Mouse (Mus musculus) kidney, embryonic 16.5 days (tissue): ENCODE measurements around the gene Zfp382. TPM values are rescaled to one million over a fixed set of nuclear protein-coding genes. Genes with fewer than 3 reads are reported as not detected.
A peak's percentile ranks its signal among the peaks of the same experiment; 100 is the strongest.
"Not testable (repeated sequence)": the region's sequence is repeated elsewhere in the genome, so short reads cannot be mapped to it uniquely, and the experiment has no call there.

Source experiments
- ATAC-seq: fragments of 200-750 bp; cut with Nextera tagmentation; 2 replicates; pipeline ENCODE4 v1.8.0; 2017; ENCODE audit warnings: moderate TSS enrichment; ENCODE audit not compliant: low FRiP score, low TSS enrichment
- H3K27ac ChIP-seq: fragments of 300-500 bp; sonication (generic); 2 replicates; pipeline ENCODE4 v1.5.1; 2014; ENCODE audit warnings: low read length
- H3K27me3 ChIP-seq: fragments of 300-500 bp; sonication (generic); 2 replicates; pipeline ENCODE4 v1.6.1; 2014; ENCODE audit warnings: low read length, control low read depth, mixed read lengths; ENCODE audit not compliant: insufficient read depth
- H3K36me3 ChIP-seq: fragments of 300-500 bp; sonication (generic); 2 replicates; pipeline ENCODE4 v1.6.1; 2014; ENCODE audit warnings: low read length, control low read depth, mixed read lengths; ENCODE audit not compliant: insufficient read depth
- H3K4me1 ChIP-seq: fragments of 300-500 bp; sonication (generic); 2 replicates; pipeline ENCODE4 v1.6.1; 2014; ENCODE audit warnings: low read length, control low read depth, mixed read lengths; ENCODE audit not compliant: insufficient read depth
- H3K4me2 ChIP-seq: fragments of 300-500 bp; sonication (generic); replicated peaks from 2 replicates; pipeline ENCODE4 v1.6.1; 2014; ENCODE audit warnings: low read depth, low read length
- H3K4me3 ChIP-seq: fragments of 300-500 bp; sonication (generic); 2 replicates; pipeline ENCODE4 v1.5.1; 2014; ENCODE audit warnings: mild to moderate bottlenecking, low read length
- H3K9ac ChIP-seq: fragments of 300-500 bp; sonication (generic); replicated peaks from 2 replicates; pipeline ENCODE4 v1.6.1; 2014; ENCODE audit warnings: low read length
- H3K9me3 ChIP-seq: fragments of 300-500 bp; sonication (generic); 2 replicates; pipeline ENCODE4 v1.6.1; 2016; ENCODE audit warnings: low read length, control low read depth
- WGBS: fragments of 180-500 bp; shearing (Covaris S2); extraction: QIAGEN DNeasy Blood & Tissue Kit; methylation state at CpG from one replicate; pipeline ENCODE4 v1.1.7; 2014; 5-methylcytosine and 5-hydroxymethylcytosine counted together
- polyA plus RNA-seq: library from polyadenylated mRNA; unstranded; fragments of >200 nt; fragmentation: Nextera tagmentation; extraction: Ambion mirVana; gene quantifications from 2 replicates; pipeline ENCODE4 v1.2.1, GENCODE M21; 2015

Zfp382 gene
- polyA plus RNA-seq, 1 experiment from 2014 or later, result 11.7 TPM

DNA sequence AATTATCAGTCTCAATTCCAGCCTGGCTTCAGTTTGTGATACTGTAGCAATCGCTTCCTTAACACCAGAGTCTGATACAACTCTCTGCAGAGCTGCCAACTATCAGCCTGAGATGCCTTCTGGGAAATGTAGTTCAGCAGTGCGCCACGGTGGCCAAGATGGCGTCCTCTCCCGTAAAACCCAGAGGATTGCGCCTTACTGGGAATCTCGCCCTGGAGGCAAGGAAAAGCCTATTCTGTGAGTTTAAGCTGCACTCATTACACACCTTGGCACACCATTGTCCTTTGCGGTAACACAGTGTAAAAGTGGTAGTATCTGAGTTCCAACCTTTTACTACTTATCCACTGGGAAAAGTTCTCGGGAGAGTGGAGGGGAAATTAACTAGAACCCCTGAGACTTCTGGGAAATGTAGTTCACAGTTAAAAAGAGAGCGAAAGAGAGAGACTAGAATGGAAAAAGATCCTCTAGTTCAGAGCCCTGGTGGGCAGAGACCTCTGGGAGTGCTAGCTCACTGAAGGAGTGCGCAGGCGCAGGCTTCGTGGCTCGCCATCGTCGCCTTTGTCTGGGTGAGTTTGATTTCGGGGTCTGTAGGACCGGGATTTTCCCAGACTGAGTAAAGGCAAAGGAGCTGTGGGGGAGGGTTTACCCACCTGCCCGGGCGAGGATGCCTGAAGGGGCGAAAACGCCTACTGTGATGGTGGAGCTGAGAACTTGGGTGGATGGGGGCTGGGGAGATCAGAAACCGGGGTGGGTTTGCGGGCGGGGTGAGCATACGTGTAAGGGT is 26.9 kb upstream of the Zfp382 start, which contains the start of gene Zfp260:
Gene Zfp260 (plus strand): TSS at position 132 of the 784 bp plus-strand sequence.
- peak within 1 kb of the TSS; percentile 81 for H3K9ac ChIP-seq
- under 1% methylated on average over 26 of the region's 26 CpGs for WGBS
- peaks cover 24% of the 10 kb centered on the region for H3K36me3 ChIP-seq
- ATAC-seq, result peak; percentile 81
- H3K27me3 ChIP-seq, result no peaks in the 10 kb centered on the region
- H3K9me3 ChIP-seq, result no peaks in the 10 kb centered on the region; the same call in 1 of the 2 replicates
- peak within 1 kb of the TSS; percentile 61 for H3K4me3 ChIP-seq
- H3K4me2 ChIP-seq, result peak within 1 kb of the TSS; percentile 83
- H3K27ac ChIP-seq, result peak within 1 kb of the TSS; percentile 97
- peaks cover 13% of the 10 kb centered on the region for H3K4me1 ChIP-seq

DNA sequence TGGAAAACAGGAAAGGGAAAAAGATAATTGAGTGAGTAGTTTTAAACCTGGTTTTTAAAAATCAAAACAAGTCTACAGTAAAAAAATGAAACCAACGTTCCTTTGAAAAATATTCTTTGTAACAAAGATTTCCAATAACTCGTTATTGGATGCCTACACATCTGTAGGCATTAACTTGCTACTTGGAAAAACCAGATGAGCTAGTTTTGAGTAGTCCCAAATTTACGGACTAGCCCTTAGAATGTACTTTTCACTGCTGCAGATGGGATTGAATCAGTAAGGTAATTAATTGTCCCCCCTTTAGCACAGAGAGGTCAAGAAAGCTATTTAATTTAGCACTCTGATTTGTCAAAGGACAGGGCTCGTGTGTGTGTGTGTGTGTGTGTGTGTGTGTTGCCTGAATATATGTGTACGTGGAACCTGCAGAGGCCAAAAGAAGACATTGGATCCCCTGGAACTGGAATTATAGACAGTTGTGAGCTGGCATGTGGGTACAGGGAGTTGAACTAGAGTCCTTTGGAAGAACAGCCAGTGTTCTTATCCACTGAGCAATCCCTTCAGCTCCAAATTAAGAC is 26.1 kb upstream of the Zfp382 start:
- peak overlapping the region; percentile 81 for H3K9ac ChIP-seq
- H3K9me3 ChIP-seq, result no peaks in the 10 kb centered on the region; the same call in 1 of the 2 replicates
- no peak overlapping the region for H3K27ac ChIP-seq
- H3K27me3 ChIP-seq, result no peaks in the 10 kb centered on the region
- H3K36me3 ChIP-seq, result peaks cover 32% of the 10 kb centered on the region
- peak overlapping the region; percentile 61 for H3K4me3 ChIP-seq
- WGBS, result 4% methylated on average over 5 of the region's 5 CpGs
- peak overlapping the region; percentile 83 for H3K4me2 ChIP-seq
- H3K4me1 ChIP-seq, result peaks cover 13% of the 10 kb centered on the region
- ATAC-seq, result no peak

DNA sequence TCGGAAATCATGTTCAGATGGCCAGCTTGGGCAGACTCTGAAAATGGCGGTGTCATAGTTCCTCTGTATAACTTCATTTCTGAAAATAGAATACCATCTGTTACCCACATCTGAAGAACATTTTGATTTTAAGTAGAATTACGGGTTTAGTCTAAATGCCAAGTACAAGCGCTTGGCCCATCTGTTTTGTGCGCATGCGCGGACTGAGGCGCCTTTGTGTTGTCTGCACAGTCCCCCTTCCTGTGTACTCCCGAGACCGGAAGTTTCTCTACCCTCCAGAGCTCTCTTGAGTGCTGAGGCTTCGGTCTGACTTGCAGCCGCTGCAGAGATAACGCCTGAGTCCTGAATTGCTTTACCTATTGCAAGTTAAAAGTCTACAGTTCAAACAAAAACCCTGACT is 22.4 kb upstream of the Zfp382 start:
- Histone ChIP-seq H3K9ac (no peak overlapping the region), H3K36me3 (peaks cover 64% of the 10 kb centered on the region), H3K4me3 (no peak overlapping the region), H3K4me2 (no peak overlapping the region), H3K27ac (no peak overlapping the region), H3K9me3 (peaks cover 19% of the 10 kb centered on the region), H3K4me1 (peaks cover 9% of the 10 kb centered on the region), H3K27me3 (no peaks in the 10 kb centered on the region)
- 95% methylated on average over 13 of the region's 13 CpGs for WGBS
- ATAC-seq, result no peak

DNA sequence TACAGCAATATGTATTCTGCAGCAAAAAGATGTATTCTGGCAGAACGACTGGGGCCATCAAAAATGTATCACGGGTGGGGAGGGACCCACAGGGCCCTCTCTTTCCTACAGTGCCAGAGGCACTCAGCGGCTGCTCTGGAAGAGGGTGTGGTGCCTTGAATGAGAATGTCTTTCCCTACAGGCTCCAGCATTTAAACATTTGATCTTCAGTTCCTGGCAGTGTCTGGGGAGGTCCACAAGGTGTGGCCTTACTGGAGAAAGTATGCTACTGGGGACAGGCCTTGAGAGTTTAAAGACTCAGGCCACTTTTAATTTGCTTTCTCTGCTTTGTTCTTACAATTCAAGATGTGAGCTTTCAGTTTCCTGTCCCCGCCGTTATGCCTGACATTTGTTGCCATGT is 5.7 kb upstream of the Zfp382 start:
- WGBS, result 94% methylated on average over 5 of the region's 5 CpGs
- Histone ChIP-seq H3K27ac (no peak overlapping the region), H3K36me3 (0 out of 2 replicates have a peak, but pooled peaks cover 2% of the 10 kb centered on the region), H3K9me3 (peaks cover 17% of the 10 kb centered on the region), H3K9ac (no peak overlapping the region), H3K4me3 (no peak overlapping the region), H3K4me1 (0 out of 2 replicates have a peak, but pooled peaks cover 1% of the 10 kb centered on the region), H3K27me3 (no peaks in the 10 kb centered on the region), H3K4me2 (no peak overlapping the region)
- ATAC-seq, result no peak

DNA sequence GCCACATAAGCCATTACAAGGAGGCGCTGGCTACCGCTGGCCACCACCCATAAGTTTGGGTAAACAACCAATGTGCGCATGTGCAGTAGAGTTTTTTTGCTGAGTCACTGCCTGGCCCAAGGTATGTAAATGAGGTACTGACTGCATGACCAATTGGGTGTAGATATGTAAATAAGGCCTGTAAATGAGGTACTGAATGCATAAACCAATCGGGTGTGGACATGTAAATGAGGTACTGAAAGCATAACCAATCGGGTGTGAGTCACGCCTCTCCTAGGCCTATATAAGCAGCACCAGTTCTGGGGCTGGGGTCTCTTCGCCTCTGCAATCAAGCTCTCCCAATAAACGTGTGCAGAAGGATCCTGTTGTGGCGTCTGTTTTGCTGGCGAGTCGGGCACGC is 3.8 kb upstream of the Zfp382 start:
- ATAC-seq, result not testable (repeated sequence)
- WGBS, result 93% methylated on average over 12 of the region's 12 CpGs

DNA sequence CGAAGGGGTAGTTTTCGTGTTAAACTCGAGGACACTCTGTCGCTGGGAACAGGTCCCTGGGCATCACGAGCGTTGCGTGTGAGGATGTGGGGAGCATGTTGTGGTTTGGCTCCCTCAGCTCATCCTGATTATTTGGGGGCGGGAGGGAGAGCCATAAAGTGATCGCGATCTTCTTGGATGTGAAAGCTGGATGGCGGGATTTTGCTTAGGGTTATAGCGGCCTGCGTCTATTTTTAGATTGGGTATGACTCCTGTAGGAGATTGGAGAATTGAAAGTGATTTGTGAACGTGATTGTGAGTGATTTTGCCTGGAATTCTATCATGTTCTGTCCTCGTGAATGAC is 417 bp downstream of the Zfp382 start:
- 2% methylated on average over 15 of the region's 15 CpGs for WGBS
- peak overlapping the region; percentile 75 for H3K9ac ChIP-seq
- peak overlapping the region; percentile 71 for H3K4me3 ChIP-seq
- peaks cover 12% of the 10 kb centered on the region for H3K4me1 ChIP-seq
- H3K36me3 ChIP-seq, result peaks cover 9% of the 10 kb centered on the region; the same call in 1 of the 2 replicates
- peak overlapping the region; percentile 93 for H3K4me2 ChIP-seq
- ATAC-seq, result no peak; the same call in 1 of the 2 replicates
- no peaks in the 10 kb centered on the region for H3K27me3 ChIP-seq
- no peaks in the 10 kb centered on the region for H3K9me3 ChIP-seq
- peak overlapping the region; percentile 62; the same call in 1 of the 2 replicates for H3K27ac ChIP-seq

More for the DNA sequence above, 3.8 kb upstream of the Zfp382 start:
- H3K4me1 ChIP-seq, H3K27me3 ChIP-seq, H3K36me3 ChIP-seq, H3K9ac ChIP-seq, H3K4me2 ChIP-seq, H3K27ac ChIP-seq, H3K4me3 ChIP-seq: not testable (repeated sequence)
- peaks cover 17% of the 10 kb centered on the region for H3K9me3 ChIP-seq

DNA sequence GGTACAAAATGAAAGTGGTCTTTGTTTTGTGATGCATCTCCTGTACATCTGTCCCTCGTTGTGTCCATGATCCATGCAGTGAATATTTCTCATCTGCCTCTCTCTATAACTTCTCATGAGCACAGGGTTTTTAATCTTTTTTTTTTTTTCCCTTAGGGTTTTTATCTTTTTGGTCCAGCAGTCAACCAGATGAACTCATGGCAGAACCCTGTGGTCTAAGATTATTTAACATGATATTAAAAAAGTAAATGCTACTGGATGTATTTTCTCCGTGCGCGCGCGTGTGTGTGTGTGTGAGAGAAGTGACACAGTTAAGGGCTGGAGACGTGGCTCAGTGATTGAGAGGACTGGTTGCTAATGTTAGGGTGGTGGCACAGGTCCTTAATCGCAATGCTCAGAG is 8.2 kb downstream of the Zfp382 start:
- Histone ChIP-seq H3K4me3 (no peak overlapping the region), H3K4me2 (no peak overlapping the region), H3K9ac (no peak overlapping the region), H3K27me3 (no peaks in the 10 kb centered on the region), H3K27ac (no peak overlapping the region), H3K9me3 (peaks cover 4% of the 10 kb centered on the region; the same call in 1 of the 2 replicates), H3K36me3 (peaks cover 54% of the 10 kb centered on the region), H3K4me1 (no peaks in the 10 kb centered on the region)
- 95% methylated on average over 8 of the region's 8 CpGs for WGBS
- ATAC-seq, result no peak

DNA sequence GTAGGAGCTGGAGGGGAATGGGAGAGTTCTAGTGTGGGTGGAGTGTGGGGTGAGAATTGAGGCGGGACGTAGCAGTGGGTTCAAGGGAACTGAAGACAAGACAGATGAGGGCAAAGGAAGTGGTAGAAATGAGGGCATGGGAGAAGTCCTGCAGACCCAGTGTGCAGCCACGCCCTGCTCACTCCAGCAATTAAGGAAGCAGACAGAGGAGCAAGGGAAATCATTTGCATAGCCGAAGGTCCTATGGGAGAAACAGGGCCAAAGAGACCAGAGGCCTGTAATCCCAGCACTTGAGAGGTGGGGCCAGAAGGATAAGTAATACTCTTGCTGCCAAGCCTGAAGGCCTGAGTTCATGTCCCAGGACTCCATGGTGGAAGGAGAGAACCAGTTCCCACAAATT is 10.7 kb downstream of the Zfp382 start:
- no peak for ATAC-seq
- Histone ChIP-seq H3K9ac (no peak overlapping the region), H3K27me3 (no peaks in the 10 kb centered on the region), H3K4me3 (no peak overlapping the region), H3K4me1 (no peaks in the 10 kb centered on the region), H3K36me3 (peaks cover 49% of the 10 kb centered on the region), H3K4me2 (no peak overlapping the region), H3K27ac (no peak overlapping the region), H3K9me3 (peaks cover 4% of the 10 kb centered on the region; the same call in 1 of the 2 replicates)
- WGBS, result 96% methylated on average over 4 of the region's 4 CpGs

DNA sequence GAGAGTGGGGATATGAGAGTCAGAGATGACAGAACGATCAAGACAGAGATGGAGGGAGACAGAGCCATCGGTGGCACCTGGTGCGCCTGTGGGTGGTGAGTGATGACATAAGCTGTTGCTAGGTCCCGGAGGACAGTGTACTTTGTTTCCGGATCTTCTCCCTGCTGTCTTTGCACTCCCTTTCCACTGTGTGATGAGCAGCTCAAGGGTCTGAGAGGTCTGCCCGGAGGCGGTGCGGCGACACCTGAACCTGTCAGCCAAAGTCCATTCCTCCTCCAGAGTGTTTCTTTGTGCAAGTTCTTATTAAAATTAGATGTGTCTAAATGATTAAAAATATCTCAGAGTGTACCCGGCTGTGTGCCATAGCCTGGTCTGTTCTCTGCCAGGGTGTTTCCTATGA is 15.1 kb downstream of the Zfp382 start:
- H3K9ac ChIP-seq, result no peak overlapping the region
- no peak overlapping the region for H3K4me2 ChIP-seq
- peaks cover 44% of the 10 kb centered on the region for H3K36me3 ChIP-seq
- H3K4me3 ChIP-seq, result no peak overlapping the region
- no peaks in the 10 kb centered on the region for H3K27me3 ChIP-seq
- no peak overlapping the region for H3K27ac ChIP-seq
- H3K4me1 ChIP-seq, result no peaks in the 10 kb centered on the region
- no peak for ATAC-seq
- 86% methylated on average over 10 of the region's 10 CpGs for WGBS
- peaks cover 4% of the 10 kb centered on the region; the same call in 1 of the 2 replicates for H3K9me3 ChIP-seq

DNA sequence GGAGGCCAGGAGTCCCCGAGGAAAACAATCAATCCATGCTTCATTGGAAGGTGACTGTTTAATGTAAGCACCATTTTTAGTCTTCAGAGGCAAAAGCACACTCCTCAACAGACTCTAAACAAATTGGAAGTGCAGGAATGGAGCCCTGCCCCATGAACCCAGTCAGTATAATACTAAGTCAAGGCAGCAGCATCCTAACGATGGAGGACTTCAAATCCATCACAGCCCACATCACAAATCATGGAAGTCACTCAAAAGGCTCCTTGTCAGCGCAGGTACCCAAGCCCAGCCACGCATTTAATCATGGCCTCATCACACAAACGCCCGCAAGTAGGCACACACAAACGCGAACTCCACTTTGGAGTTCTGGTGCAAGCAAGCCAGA is 21.4 kb downstream of the Zfp382 start:
- H3K9ac ChIP-seq, result peak overlapping the region; percentile 86
- H3K27ac ChIP-seq, result peak overlapping the region; percentile 91
- peak overlapping the region; percentile 71 for H3K4me3 ChIP-seq
- H3K4me1 ChIP-seq, result peaks cover 4% of the 10 kb centered on the region
- H3K27me3 ChIP-seq, result no peaks in the 10 kb centered on the region
- H3K36me3 ChIP-seq, result peaks cover 30% of the 10 kb centered on the region
- peaks cover 17% of the 10 kb centered on the region for H3K9me3 ChIP-seq
- ATAC-seq, result peak; percentile 49
- peak overlapping the region; percentile 71 for H3K4me2 ChIP-seq
- WGBS, result 12% methylated on average over 8 of the region's 8 CpGs
